Mouse (Mus musculus) hindbrain, embryonic 16.5 days (tissue): ENCODE data around the gene Chtf18. TPM values are rescaled to one million over a fixed set of nuclear protein-coding genes. Genes with fewer than 3 reads are reported as not detected.

ENCODE experiments used
- ATAC-seq: fragments of 200-750 bp; cut with Nextera tagmentation; 2 replicates; pipeline ENCODE4 v1.8.0; 2017; ENCODE audit warnings: moderate TSS enrichment, moderate library complexity
- H3K27ac ChIP-seq: fragments of 300-500 bp; sonication (generic); 2 replicates; pipeline ENCODE4 v1.5.1; 2014; ENCODE audit warnings: low read depth, mild to moderate bottlenecking, control low read depth, low read length, moderate library complexity
- H3K27me3 ChIP-seq: fragments of 300-500 bp; sonication (generic); replicated peaks from 2 replicates; pipeline ENCODE4 v1.6.1; 2014; ENCODE audit warnings: low read length; ENCODE audit not compliant: control insufficient read depth, insufficient read depth
- H3K36me3 ChIP-seq: fragments of 300-500 bp; sonication (generic); 2 replicates; pipeline ENCODE4 v1.6.1; 2014; ENCODE audit warnings: mild to moderate bottlenecking, low read length, moderate library complexity, mixed read lengths; ENCODE audit not compliant: control insufficient read depth, insufficient read depth
- H3K4me1 ChIP-seq: fragments of 300-500 bp; sonication (generic); 2 replicates; pipeline ENCODE4 v1.6.1; 2014; ENCODE audit warnings: low read depth, low read length; ENCODE audit not compliant: control insufficient read depth, insufficient read depth
- H3K4me2 ChIP-seq: fragments of 300-500 bp; sonication (generic); 2 replicates; pipeline ENCODE4 v1.6.1; 2014; ENCODE audit warnings: mild to moderate bottlenecking, low read length, control low read depth, moderate library complexity
- H3K4me3 ChIP-seq: fragments of 300-500 bp; sonication (generic); 2 replicates; pipeline ENCODE4 v1.5.1; 2014; ENCODE audit warnings: mild to moderate bottlenecking, low read length, control low read depth, moderate library complexity
- H3K9ac ChIP-seq: fragments of 300-500 bp; sonication (generic); 2 replicates; pipeline ENCODE4 v1.6.1; 2014; ENCODE audit warnings: low read depth, mild to moderate bottlenecking, control low read depth, low read length, moderate library complexity
- H3K9me3 ChIP-seq: fragments of 300-500 bp; sonication (generic); 2 replicates; pipeline ENCODE4 v1.6.1; 2014; ENCODE audit warnings: mild to moderate bottlenecking, low read length, moderate library complexity; ENCODE audit not compliant: control insufficient read depth
- WGBS: fragments of 180-500 bp; shearing (Covaris S2); extraction: QIAGEN DNeasy Blood & Tissue Kit; methylation state at CpG from one replicate; pipeline ENCODE4 v1.1.7; 2014; 5-methylcytosine and 5-hydroxymethylcytosine counted together
- polyA plus RNA-seq: library from polyadenylated mRNA; unstranded; fragments of >200 nt; fragmentation: Nextera tagmentation; extraction: Ambion mirVana; gene quantifications from 2 replicates; pipeline ENCODE4 v1.2.1, GENCODE M21; 2015

Gene Chtf18
- polyA plus RNA-seq: 6.4 and 7.4 TPM in 2 replicates

- under 1% methylated on average over 37 of the region's 37 CpGs for WGBS
- Histone ChIP-seq H3K27me3 (no peaks in the 10 kb centered on the region), H3K9me3 (no peaks in the 10 kb centered on the region), H3K4me3 (peak within 1 kb of the TSS; percentile 73), H3K4me1 (peaks cover 18% of the 10 kb centered on the region), H3K9ac (peak within 1 kb of the TSS; percentile 87), H3K4me2 (peak within 1 kb of the TSS; percentile 98), H3K27ac (peak within 1 kb of the TSS; percentile 58; the same call in 1 of the 2 replicates), H3K36me3 (peaks cover 3% of the 10 kb centered on the region)
- ATAC-seq: peak; percentile 99
Measured at GRCm38 (mm10) chr17:25727265-25728008, at the start of gene Chtf18, which contains the start of gene Rpusd1. Gene Chtf18, minus strand, starts transcription at chr17:25727419. Gene Rpusd1, plus strand, starts transcription at chr17:25727670.

DNA sequence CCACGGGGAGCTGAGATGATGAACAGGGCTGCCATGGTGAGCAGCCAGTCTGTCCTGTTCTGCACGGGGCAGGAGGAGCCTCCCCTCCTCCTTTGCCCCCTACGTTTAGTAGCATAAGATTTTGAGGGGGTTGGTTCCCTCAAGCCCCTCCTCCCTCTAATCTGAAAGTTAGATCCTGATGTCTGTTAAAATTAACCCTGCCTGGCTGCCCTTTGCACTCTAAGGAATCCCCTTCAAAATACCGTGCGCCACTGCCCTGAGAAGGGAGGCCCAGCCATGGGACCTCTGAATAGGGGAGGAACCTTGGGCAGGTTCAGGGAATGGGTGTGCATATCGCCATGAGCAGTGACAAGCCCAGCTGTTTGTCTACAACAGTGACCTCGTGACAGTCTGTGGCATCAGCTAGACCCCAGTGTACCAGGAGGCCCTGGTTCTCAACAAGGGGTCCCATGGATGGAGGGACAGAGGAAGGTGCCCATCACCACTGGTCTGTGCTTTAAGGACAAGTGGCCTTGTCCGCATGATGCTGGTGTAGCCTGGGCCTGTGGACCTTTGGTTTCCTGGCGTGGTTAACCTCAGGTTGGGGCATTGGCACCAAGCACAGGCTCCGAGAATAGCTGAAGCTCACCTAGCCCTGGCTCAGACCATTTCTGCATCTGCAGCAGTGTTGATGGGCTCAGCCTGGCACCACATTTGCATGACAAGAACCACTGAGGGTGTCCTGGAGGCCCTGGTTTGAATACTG, 48.3 kb upstream of the Chtf18 start:
- no peaks in the 10 kb centered on the region for H3K27me3 ChIP-seq
- H3K4me1 ChIP-seq: peaks cover 7% of the 10 kb centered on the region
- no peak overlapping the region for H3K4me3 ChIP-seq
- H3K4me2 ChIP-seq: no peak overlapping the region
- no peak for ATAC-seq
- no peak overlapping the region for H3K27ac ChIP-seq
- H3K9ac ChIP-seq: no peak overlapping the region
- WGBS: 84% methylated on average over 10 of the region's 10 CpGs
- no peaks in the 10 kb centered on the region for H3K9me3 ChIP-seq
- peaks cover 8% of the 10 kb centered on the region; the same call in 1 of the 2 replicates for H3K36me3 ChIP-seq

DNA sequence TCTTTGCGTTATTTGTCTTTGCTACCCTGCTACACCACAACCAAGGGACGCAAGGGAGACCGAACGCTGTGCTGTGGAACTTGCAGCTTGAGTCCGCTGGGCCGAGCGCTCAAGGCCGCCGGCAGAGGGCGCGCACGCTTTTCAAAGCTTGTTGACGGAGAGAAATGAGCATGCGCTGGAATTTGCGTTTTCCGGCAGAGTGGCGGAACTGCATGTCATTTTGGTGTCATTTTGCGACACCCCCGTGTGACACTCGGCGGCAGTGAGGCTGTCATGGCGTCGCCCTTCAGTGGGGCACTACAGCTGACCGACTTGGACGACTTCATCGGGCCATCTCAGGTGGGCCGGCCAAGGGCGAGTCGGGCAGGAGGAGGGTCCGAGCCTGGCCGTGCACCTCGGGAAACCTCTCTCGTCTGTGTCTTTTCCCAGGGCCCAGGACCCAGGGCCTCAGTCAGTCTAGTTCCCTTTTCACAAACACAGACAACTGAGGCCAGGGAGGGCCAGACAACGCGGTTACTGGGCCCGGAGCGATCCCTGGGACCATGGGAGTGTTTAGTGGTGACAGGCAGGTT, 46.4 kb upstream of the Chtf18 start, which contains the start of gene Narfl:
Gene Narfl, plus strand, starts transcription at position 228 of the 572 bp plus-strand sequence.
- no peak within 1 kb of the TSS for H3K27ac ChIP-seq
- peaks cover 7% of the 10 kb centered on the region for H3K4me1 ChIP-seq
- under 1% methylated on average over 37 of the region's 37 CpGs for WGBS

DNA sequence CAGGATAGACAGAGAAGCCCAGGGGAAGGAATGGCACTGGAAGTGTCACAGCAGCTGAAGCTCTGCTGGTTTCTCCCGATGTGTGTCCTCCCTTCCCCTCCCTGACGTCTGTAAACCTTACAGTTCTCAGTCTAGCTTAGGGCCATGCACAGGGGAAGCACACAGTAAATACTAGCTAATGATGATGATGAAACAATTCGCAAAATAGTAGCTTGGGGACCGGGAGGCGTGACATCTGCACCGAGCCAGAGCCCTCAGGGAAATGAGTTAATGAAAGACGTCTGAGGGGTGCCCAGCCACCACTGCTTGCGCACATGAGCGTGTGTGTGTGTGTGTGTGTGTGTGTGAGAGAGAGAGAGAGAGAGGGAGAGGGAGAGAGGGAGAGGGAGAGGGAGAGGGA, 42.1 kb upstream of the Chtf18 start:
- Histone ChIP-seq H3K4me2 (no peak overlapping the region), H3K4me1 (peaks cover 4% of the 10 kb centered on the region), H3K4me3 (no peak overlapping the region), H3K36me3 (no peaks in the 10 kb centered on the region), H3K9ac (no peak overlapping the region), H3K27ac (no peak overlapping the region), H3K9me3 (no peaks in the 10 kb centered on the region), H3K27me3 (no peaks in the 10 kb centered on the region; the same call in none of the 2 replicates)
- 44% methylated on average over 9 of the region's 9 CpGs for WGBS
- ATAC-seq: no peak

More for the DNA sequence above, 46.4 kb upstream of the Chtf18 start, which contains the start of gene Narfl:
- peak within 1 kb of the TSS; percentile 75 for H3K9ac ChIP-seq
- H3K4me2 ChIP-seq: peak within 1 kb of the TSS; percentile 69
- peak within 1 kb of the TSS; percentile 62 for H3K4me3 ChIP-seq
- ATAC-seq: peak; percentile 89
- H3K36me3 ChIP-seq: no peaks in the 10 kb centered on the region
- no peaks in the 10 kb centered on the region for H3K9me3 ChIP-seq
- H3K27me3 ChIP-seq: no peaks in the 10 kb centered on the region; the same call in 1 of the 2 replicates

DNA sequence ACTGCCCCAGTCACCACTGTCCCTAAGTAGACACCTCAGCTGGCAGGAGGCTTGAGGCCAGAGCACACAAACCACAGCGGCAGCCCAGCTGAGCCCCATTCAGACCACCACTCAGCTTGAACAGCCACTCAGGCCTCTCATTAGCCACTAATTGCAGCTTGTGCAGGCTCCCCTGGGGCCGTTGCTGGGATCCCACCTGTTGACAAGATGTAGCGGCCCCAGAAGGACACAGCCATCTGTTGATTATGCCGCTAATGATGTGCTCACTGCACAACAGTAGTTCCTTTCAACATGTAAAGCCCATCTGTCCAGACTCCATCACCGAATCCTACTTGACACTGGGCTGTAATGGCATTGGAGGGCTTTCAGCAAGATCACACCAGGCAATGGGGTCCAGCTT, 38.7 kb upstream of the Chtf18 start:
- no peak overlapping the region for H3K9ac ChIP-seq
- ATAC-seq: no peak
- no peak overlapping the region for H3K27ac ChIP-seq
- no peaks in the 10 kb centered on the region for H3K4me1 ChIP-seq
- no peaks in the 10 kb centered on the region for H3K36me3 ChIP-seq
- no peaks in the 10 kb centered on the region; the same call in none of the 2 replicates for H3K27me3 ChIP-seq
- no peak overlapping the region for H3K4me3 ChIP-seq
- H3K9me3 ChIP-seq: no peaks in the 10 kb centered on the region
- H3K4me2 ChIP-seq: no peak overlapping the region
- 28% methylated on average over 5 of the region's 5 CpGs for WGBS

GRCm38 (mm10) chr17:25762591-25762990, 35.4 kb upstream of the Chtf18 start:
- no peaks in the 10 kb centered on the region for H3K4me1 ChIP-seq
- 37% methylated on average over 3 of the region's 3 CpGs for WGBS
- no peak for ATAC-seq
- no peak overlapping the region for H3K27ac ChIP-seq
- H3K27me3 ChIP-seq: no peaks in the 10 kb centered on the region; the same call in none of the 2 replicates
- H3K4me3 ChIP-seq: no peak overlapping the region
- H3K36me3 ChIP-seq: no peaks in the 10 kb centered on the region
- no peak overlapping the region for H3K4me2 ChIP-seq
- H3K9ac ChIP-seq: no peak overlapping the region
- no peaks in the 10 kb centered on the region for H3K9me3 ChIP-seq

- 35% methylated on average over 4 of the region's 4 CpGs for WGBS
- ATAC-seq: no peak
- Histone ChIP-seq H3K4me3 (no peak overlapping the region), H3K9ac (no peak overlapping the region), H3K27ac (no peak overlapping the region), H3K9me3 (no peaks in the 10 kb centered on the region), H3K27me3 (no peaks in the 10 kb centered on the region), H3K4me1 (no peaks in the 10 kb centered on the region), H3K36me3 (no peaks in the 10 kb centered on the region), H3K4me2 (no peak overlapping the region)
Measured at GRCm38 (mm10) chr17:25761561-25761970, 34.3 kb upstream of the Chtf18 start.

DNA sequence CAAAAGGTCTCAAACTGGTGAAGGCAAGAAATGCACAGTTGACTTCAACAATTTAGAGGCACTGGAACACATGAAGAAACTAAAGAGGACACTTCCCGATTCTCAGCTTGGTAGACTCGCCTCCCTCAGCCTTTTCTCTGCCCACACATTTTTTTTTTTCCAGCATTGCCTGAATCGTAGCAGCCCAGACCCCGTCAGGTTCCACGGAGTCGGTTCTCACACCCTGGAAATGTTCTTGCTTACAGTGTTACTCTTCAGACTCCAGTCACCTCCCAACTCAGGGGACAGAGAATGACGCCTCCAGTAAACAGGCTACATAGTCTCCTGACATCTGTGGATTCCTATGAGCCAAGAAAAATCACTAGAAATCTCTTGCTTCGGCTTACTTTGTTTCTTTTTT, 32.9 kb upstream of the Chtf18 start:
- Histone ChIP-seq H3K27ac (no peak overlapping the region), H3K4me3 (no peak overlapping the region), H3K9ac (no peak overlapping the region), H3K4me2 (no peak overlapping the region), H3K4me1 (no peaks in the 10 kb centered on the region), H3K27me3 (no peaks in the 10 kb centered on the region), H3K36me3 (no peaks in the 10 kb centered on the region), H3K9me3 (no peaks in the 10 kb centered on the region)
- 80% methylated on average over 8 of the region's 8 CpGs for WGBS
- no peak for ATAC-seq

DNA sequence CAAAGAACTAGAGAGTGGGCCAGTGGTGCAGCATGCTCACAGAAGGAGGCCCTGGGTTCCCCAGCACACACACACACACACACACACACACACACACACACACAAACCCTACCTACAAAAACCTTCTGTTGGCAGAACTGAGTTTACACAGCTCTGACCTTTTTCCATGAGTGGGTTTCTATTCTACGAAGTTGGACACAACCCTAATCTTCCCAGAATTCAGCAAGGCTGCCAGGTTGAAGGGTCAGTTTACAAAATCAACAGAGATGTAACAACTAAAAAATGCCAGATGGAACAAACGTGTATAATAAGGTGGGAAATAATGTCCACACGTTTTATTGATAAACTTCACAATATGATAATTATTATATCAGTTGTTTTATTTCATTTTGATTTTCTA, 30.5 kb upstream of the Chtf18 start:
- no peak overlapping the region for H3K4me3 ChIP-seq
- 80% methylated on average over 3 of the region's 3 CpGs for WGBS
- H3K27me3 ChIP-seq: no peaks in the 10 kb centered on the region
- no peaks in the 10 kb centered on the region for H3K36me3 ChIP-seq
- no peak for ATAC-seq
- H3K4me1 ChIP-seq: no peaks in the 10 kb centered on the region
- H3K4me2 ChIP-seq: no peak overlapping the region
- H3K27ac ChIP-seq: no peak overlapping the region
- no peaks in the 10 kb centered on the region for H3K9me3 ChIP-seq
- no peak overlapping the region for H3K9ac ChIP-seq
